Mouse (Mus musculus): ENCODE results near the gene Speg. TPM values are rescaled to one million over a fixed set of nuclear protein-coding genes. Genes with fewer than 3 reads are reported as not detected.
A peak's percentile ranks its signal among the peaks of the same experiment; 100 is the strongest.

Speg gene
- total RNA-seq, 2 experiments from 2014 or later, result 167 to 173 TPM

DNA sequence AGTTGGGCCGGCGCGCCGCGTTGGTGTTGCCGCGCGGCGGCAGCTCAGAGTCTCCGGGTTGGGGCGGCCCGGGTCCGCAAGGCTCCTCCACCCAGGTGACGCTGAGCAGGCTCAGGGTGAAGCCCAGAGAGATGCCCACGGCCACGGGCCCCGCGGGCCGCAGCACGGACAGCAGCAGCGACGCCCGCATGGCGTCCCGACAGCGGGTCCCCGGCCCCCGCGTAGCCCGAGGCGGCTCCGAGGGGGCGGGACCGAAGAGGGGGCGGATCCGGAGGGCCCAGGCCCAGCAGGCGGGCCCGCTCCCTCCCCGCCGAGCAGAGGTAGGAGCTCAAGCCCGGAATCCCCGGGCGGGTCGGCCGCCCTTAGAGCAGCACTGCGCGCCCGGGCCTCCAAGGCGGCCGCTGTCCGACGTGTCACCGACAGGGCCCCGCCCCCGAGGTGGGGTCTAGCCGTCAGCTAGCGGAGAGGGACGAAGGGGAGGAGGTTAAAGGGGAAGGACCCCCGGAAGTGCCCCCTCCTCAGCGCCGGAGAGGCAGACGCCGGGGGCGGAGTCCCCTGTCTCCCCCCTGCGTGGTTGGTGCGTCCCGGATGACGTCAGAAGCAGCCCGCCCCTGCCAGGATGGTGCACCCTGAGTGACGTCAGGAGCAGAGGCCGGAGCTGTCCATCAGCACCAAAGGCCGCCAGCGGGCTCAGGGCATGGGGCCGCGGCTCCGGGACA, 104.0 kb downstream of the Speg start, which contains the start of the genes Chpf and Tmem198:
TSS of gene Chpf (minus strand) at position 392 of the 719 bp plus-strand sequence.
TSS of gene Tmem198 (plus strand) at position 617 of the 719 bp plus-strand sequence.
- DNase-seq, result peak; percentile 95
- intact Hi-C loops (cut with DNase I; ENCODE audit: low total_unique reads), result loop anchor here (5.0 kb wide), 1 partner anchor 118 kb away; no protein-coding TSS in a partner anchor

DNA sequence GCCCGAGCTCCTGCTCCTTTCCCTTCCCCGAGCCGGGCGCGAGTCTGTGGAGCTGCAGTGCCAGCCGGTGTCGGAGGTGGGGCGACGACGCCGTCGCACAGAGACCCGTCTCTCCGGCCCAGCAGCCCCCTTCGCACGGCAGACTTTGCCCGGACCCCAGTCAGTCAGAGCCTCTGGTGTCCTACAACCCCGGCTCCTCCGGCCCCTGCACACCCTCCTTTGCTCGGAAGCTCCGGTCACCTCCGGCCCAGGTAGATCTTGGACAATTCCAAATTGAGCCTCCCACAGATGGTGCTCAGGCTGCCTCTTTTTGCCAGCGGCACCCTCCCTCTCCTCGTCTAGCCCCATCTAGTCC, 104.5 kb downstream of the Speg start:
- intact Hi-C loops (cut with DNase I; ENCODE audit: low total_unique reads), result loop anchor here (5.0 kb wide), 1 partner anchor 118 kb away; no protein-coding TSS in a partner anchor
- no peak for DNase-seq

DNA sequence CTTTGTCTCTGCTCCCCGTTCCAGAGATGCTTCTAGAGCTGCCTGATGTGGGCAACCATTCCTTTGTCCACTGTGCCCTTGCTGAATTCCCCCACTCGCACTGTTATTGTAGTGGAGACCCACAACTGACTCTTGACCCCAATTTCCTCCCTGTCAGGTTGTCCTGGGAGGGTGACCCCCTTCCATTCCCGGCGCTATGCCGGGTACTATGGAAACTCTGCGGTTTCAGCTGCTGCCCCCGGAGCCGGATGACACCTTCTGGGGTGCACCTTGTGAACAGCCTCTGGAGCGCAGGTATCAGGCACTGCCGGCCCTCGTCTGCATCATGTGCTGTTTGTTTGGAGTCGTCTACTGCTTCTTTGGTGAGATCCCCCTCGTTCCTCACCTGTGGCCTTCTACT, 104.9 kb downstream of the Speg start:
- DNase-seq, result no peak
- intact Hi-C loops (cut with DNase I; ENCODE audit: low total_unique reads), result no loop called here

DNA sequence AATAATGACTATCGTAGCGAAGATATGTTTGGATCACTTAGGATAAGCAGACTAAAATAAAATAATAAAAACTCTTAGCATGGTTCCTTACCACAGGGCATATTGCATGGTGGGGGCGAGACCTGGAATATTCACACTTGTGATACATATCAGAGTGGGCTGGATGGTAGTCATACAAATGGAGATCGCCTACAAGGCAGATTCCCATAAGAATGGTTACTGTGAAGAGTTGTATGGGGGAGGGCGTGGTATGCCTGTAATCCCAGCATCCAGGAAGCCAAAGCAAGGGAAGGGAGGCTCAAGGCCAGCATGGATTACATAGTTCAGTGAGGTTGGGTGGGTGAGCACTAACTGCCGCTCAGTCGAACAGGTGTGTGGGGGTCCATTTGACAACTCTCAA, 105.6 kb downstream of the Speg start:
- intact Hi-C loops (cut with DNase I; ENCODE audit: low total_unique reads), result no loop called here
- DNase-seq, result no peak

Other genes with a start within 250 kb of the Speg start
- gene Slc23a3, start 241.4 kb upstream of the Speg start, total RNA-seq (2021), result under 1 TPM in 1 of 2 experiments, not detected in 1; 0.11 TPM
- 10 to 100 TPM; 15.1 to 18.4 TPM for gene Cnppd1, start 232.6 kb upstream of the Speg start, total RNA-seq (2021)
- gene Retreg2, start 232.5 kb upstream of the Speg start, total RNA-seq (2021), result 10 to 100 TPM; 13.2 to 15.1 TPM
- gene Zfand2b, start 206.7 kb upstream of the Speg start, total RNA-seq (2021), result 10 to 100 TPM; 14.9 to 17.0 TPM
- gene Abcb6, start 194.9 kb upstream of the Speg start, total RNA-seq (2021), result 10 to 100 TPM; 25.2 to 26.4 TPM
- 1 to 10 TPM; 4.0 to 5.7 TPM for gene Ankzf1, start 183.1 kb upstream of the Speg start, total RNA-seq (2021)
- 10 to 100 TPM; 58.2 to 61.7 TPM for gene Atg9a, start 183.1 kb upstream of the Speg start, total RNA-seq (2021)
- 1 to 10 TPM; 4.5 to 4.8 TPM for gene Glb1l, start 164.5 kb upstream of the Speg start, total RNA-seq (2021)
- 10 to 100 TPM; 27.2 to 28.2 TPM for gene Stk16, start 164.5 kb upstream of the Speg start, total RNA-seq (2021)
- gene Tuba4a, start 155.4 kb upstream of the Speg start, total RNA-seq (2021), result 100 to 1,000 TPM; 475 to 599 TPM
- gene A630095N17Rik, start 143.2 kb upstream of the Speg start, total RNA-seq (2021), result not detected
- 10 to 100 TPM; 32.4 to 33.2 TPM for gene Dnajb2, start 138.9 kb upstream of the Speg start, total RNA-seq (2021)
- gene Ptprn, start 110.8 kb upstream of the Speg start, total RNA-seq (2021), result under 1 TPM; 0.08 to 0.13 TPM
- not detected for gene Resp18, start 96.9 kb upstream of the Speg start, total RNA-seq (2021)
- 10 to 100 TPM; 52.7 to 54.6 TPM for gene Dnpep, start 57.3 kb upstream of the Speg start, total RNA-seq (2021)
- gene Des, start 15.0 kb upstream of the Speg start, total RNA-seq (2021), result 1,000 to 10,000 TPM; 1,553 to 1,562 TPM
- 10 to 100 TPM; 34.5 to 38.7 TPM for gene Gmppa, start 60.6 kb downstream of the Speg start, total RNA-seq (2021)
- gene Asic4, start 75.1 kb downstream of the Speg start, total RNA-seq (2021), result not detected
- 10 to 100 TPM; 14.9 to 20.7 TPM for gene Chpf, start 104.0 kb downstream of the Speg start, total RNA-seq (2021)
- gene Tmem198, start 104.2 kb downstream of the Speg start, total RNA-seq (2021), result under 1 TPM; 0.09 to 0.25 TPM
- 10 to 100 TPM; 65.6 to 69.5 TPM for gene Obsl1, start 131.2 kb downstream of the Speg start, total RNA-seq (2021)
- 1 to 10 TPM; 6.5 to 7.7 TPM for gene Inha, start 131.8 kb downstream of the Speg start, total RNA-seq (2021)
- gene Stk11ip, start 146.2 kb downstream of the Speg start, total RNA-seq (2021), result 1 to 10 TPM; 5.5 to 6.3 TPM
- 1 to 10 TPM; 5.2 to 6.2 TPM for gene Slc4a3, start 171.0 kb downstream of the Speg start, total RNA-seq (2021)

Data from gastrocnemius, postnatal 14 days (tissue).